Mouse (Mus musculus): ENCODE results near the gene Aym1.

Gene Aym1

DNA sequence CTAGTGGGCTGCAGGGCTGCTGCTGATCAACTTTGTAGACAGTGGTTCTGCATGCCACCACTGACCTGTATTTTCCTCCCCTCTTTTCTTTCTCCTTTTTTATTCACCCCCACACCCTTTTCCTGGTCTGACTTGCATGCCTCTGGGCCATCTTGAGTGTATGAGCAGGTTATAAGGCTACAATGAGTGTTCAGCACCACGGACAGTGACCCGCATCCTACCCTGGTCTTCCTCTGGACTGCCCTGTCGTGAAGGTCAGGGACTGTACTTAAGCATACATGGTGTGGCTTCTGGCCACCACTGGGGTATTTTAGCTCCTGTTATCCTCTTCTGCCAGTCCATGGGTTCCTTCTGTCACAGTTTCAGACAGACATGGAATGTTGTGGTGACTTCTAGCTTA lies 50.3 kb downstream of the Aym1 start:
- DNase-seq (ENCODE audit: low spot score in 2 of 2) = no peak
